Mouse (Mus musculus): ENCODE results near the gene Rfc4.

The Rfc4 gene

DNA sequence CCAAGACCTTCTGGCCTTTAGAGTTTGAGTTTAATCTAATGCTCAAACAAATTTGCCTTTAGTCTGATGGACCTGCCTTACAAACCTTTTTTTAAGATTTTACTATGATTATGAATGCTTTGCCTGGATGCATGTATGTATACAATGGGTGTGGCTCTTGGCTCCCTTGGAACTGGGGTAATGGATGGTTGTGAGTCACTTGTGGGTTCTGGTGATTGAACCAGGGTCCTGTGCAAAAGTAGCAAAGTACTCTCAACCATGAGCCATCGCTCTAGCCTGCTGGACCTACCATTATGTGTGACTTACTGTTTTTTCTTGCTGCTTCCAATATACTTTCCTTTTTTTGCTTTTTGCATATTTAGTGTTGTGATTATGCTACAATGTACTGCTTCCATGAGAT, 4.8 kb upstream of the Rfc4 start:
- DNase-seq, result no peak

DNA sequence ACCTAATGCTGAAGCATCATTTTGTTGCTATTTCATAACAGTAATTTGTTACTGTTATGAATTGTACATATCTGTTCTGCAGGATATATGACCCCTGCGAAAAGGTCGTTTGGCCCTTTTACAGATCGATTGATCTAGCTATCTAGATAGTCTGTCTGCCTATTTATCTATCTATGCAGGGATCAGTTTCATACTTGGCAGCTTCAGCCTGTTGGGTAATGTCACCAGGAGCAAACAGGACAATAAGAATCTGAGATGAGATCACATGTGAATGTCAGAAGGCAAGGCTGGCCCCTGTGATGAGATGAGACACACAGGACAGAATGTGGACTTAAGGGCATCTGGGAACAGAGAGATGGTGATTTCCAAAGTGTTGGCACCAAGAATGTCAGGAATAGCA, 2.8 kb upstream of the Rfc4 start:
- DNase-seq, result no peak

DNA sequence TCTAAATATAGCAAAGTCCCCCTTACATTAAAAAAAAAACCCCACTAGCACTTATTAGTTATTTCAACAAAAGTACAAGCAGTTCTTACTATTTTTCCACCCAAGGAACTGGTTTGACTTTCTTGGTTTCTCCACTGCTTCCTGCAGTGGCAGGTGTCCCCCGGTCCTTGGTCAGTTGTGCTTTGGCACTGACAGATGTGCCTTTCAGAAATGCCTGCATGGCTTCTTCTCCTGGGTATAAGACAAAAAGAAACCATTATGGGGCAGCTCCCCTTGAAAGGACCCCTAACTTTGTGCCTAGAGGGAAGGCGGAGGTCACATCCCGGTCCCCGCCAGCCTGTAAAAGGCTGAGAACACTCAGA, 245 bp downstream of the Rfc4 start:
- DNase-seq, result no peak

DNA sequence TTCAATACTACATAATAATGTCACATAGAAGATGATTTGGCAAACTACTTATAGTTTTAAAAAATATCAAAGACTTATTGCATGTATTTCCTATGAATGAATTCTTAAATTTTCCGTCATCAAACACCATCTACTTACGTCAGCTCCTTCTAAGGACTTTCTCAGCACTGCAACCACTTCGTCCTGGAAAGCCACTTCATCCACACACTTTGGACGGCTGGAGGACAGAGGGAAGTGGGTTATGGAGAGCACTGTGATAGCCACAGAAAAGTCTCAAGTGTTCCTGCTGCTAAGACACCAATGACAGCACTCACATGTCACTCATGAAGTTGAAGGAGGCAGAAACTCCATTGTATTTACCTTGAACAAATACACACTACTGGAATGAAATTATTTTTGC, 3.1 kb downstream of the Rfc4 start:
- no peak for DNase-seq

DNA sequence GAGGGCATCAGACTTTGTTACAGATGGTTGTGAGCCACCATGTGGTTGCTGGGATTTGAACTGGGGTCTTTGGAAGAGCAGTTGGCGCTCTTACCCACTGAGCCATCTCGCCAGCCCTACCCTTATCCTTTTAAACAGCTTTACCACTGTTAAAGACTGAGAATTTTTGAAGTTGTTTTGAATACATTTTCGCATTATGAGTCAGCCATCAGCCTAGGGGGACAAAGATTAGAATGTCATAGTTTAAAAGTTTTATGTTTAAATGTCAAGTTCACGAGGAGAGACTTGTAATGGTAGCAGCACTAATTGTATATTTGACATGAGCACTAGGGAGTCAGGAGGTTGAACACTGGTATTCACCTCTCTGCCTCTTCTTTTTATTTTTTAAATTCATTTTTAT, 4.4 kb downstream of the Rfc4 start:
- no peak for DNase-seq

DNA sequence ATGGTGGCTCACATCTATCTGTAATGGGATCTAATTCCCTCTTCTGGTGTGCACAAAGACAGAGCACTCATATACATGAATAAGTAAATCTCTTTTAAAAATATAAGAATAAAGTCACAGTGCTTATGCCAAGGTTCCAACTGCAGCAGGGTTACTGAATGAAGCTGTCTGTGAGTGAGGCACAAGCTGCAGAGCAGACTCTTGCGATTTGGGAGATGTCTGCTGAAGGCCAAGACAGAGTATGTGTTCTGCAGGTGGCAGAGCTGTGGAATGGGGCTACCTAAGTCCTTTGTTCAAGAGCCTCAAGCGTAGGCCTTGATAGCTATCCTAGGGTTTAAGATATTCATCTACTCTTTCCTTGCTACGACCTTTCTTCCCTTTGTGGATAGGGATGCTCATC, 5.1 kb downstream of the Rfc4 start:
- no peak for DNase-seq

DNA sequence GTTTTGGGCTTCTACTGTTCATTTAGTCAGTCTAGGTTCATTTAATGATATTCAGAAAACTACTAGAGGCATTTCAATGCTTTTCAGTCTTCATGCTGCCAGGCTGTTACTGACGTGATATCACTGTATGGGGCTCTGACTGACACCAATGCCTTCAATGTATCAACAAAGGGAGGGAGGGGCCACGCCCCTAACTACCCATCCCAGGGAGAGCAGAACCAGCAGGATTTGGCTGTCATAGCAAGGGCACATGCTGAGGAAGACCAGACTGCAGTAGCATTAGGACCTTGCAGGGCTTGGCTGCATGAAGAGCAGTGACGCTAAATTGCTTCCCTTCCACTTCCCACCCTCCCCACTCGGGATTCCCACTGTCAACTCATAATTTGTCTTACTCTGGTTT, 10.4 kb downstream of the Rfc4 start:
- no peak for DNase-seq

DNA sequence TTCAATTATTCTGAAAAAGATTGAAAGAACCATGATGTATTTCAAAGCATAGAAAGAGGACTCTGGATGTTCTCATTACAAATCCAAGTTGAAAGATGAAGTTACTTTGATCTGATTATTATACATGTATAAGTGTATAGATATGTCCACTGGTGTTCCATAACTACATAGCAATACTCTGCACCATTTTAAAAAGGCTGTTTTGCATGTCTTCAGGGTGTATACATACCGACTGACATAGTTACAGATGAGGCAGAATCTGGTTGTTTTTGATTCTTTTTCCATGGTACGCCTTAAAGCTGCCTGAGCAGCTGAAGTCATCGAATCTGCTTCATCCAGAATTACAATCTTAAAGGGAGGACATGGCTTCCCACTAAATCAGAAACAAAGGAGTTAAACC, 12.1 kb downstream of the Rfc4 start:
- DNase-seq, result no peak

DNA sequence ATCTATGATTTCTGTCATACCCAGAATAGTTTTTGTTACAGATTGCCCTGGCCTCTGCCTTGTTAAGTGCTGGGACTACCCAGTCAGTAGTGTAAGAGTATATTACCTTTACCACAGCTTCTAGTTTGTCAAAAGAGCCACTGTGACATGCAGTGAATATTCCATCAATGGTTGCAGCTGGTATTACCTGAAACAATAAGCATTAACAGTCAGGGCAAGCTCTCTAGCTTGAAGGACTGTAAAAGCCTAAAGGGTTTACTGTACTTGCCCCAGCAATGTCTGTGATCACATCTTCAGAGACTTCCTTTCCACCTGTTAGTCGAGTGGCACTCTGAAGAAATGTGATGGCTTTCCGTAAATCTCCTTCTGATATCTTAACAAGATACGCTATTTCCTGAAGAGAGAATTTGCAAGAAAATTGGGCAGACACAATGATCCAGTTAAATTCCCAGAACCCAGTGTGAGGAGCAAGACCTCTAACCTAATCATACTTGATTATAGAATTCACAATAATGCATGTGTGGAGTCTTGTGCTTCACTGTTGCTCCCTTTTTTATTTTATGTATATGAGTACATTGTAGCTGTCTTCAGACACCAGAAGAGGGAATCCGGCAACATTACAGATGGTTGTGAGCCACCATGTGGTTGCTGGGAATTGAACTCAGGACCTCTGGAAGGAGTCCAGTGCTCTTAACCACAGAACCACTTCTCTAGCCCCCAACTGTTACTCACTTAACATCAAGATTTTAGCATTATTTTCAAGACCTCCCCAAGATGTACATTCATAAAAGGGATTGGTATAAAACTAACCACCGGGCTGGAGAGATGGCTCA, 13.0 kb downstream of the Rfc4 start:
- no peak for DNase-seq

DNA sequence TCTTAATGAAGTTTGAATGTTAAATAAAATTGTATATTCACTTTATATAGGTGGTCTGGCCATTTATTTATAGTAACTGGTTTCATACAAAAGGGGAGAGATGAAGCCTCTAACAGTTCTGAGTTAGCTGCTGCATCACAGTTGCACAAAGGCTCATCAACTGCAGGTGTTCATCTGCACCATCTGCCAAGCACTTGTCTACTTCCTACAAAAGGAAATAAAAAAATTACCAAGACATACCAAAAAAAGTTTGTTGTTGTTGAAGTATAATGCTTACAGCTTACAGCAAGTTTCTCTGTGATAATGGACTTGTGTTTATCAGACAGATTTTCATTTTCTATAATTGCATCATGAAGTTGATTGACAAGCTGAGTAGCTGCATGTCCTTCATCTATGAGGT, 13.6 kb downstream of the Rfc4 start:
- no peak for DNase-seq

DNA sequence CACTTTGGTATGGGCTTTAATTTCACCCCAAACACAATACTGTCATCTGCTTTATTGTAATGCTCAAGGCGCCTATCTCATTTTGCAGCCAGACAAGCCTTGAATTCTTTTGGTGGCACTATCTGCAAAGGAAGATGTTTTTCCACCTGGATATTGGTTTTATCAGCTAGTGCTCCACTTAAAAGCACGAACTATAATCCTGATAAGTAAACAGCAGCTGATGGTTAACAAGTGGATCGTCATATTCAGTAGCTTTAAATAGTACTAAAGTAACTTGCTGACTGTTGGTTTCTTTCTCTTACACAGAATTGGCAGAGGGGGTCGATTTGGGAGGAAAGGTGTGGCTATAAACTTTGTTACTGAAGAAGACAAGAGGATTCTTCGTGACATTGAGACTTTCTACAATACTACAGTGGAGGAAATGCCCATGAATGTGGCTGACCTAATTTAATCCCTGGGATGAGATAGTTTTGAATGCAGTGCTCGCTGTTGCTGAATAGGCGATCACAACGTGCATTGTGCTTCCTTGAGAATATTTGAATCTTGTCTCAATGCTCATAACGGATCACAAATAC, 14.6 kb downstream of the Rfc4 start:
- no peak for DNase-seq

DNA sequence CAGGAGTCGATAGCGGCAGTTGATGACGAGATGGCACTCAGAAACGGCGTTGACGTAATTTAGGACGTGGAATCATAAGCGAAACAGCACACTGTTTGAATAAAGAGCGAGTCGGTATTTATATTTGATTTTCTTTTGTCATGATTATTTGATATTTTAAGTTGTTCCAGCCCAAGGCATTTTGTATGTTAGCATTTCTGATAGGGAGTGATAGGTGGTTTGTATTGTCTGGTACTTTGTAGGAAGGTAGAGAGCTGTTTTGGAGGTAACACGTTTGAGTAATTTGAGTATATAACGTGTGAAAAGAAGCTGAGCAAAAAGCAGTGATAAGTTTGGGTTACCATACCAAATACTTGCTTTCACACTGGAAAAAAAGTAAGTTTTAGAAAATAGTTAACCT, 15.2 kb downstream of the Rfc4 start:
- DNase-seq, result no peak

DNA sequence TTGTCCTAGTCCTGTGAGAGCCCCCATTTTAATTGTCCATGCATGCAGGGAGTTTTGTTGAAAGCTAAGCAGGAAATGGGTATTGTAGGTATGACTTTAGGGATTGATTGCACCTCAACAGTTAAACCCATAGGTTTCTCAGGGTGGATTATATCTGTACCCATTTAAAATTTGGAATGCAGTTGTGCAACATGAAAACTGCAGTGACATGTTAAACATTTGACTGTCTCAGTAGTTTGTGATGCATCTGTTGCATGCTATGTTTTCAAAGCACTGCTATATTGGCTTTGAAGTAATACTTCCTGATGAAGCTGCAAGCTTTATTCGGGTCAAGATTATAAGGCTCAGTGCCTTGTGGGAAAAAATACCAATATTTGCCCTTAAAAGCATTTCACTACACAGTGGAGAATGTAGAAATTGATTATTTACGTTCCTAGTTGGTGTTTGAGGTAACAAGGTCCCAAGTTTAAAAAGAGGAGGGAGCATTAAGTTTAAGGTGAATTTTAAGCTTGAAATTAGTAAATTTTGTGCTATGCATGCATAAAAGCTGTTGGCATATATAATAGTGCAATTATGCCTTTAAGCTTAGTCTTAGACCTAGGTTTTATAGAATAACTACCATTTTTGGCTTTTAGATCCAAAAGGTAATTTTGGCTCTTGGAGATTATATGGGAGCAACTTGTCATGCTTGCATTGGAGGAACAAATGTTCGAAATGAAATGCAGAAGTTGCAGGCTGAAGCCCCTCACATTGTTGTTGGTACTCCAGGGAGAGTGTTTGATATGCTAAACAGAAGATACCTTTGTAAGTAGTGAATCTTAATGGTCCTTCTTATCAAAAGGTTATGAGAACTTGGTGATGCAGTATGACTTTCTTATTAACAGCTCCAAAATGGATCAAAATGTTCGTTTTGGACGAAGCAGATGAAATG, 17.9 kb downstream of the Rfc4 start:
- no peak for DNase-seq

DNA sequence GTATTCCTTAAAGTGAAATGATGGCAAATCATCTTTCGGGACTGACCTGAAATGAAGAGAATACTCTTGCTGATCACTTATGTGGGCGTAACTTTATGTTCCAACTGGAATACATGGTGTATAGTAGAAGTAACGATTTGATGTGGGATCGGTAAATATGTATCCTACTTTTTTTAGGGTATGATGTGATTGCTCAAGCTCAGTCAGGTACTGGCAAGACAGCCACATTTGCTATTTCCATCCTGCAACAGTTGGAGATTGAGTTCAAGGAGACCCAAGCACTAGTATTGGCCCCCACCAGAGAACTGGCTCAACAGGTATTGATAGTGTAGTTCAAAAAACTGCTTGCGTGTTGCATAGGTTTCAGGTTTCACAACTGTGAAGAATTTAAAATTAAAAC, 18.6 kb downstream of the Rfc4 start:
- DNase-seq, result no peak

DNA sequence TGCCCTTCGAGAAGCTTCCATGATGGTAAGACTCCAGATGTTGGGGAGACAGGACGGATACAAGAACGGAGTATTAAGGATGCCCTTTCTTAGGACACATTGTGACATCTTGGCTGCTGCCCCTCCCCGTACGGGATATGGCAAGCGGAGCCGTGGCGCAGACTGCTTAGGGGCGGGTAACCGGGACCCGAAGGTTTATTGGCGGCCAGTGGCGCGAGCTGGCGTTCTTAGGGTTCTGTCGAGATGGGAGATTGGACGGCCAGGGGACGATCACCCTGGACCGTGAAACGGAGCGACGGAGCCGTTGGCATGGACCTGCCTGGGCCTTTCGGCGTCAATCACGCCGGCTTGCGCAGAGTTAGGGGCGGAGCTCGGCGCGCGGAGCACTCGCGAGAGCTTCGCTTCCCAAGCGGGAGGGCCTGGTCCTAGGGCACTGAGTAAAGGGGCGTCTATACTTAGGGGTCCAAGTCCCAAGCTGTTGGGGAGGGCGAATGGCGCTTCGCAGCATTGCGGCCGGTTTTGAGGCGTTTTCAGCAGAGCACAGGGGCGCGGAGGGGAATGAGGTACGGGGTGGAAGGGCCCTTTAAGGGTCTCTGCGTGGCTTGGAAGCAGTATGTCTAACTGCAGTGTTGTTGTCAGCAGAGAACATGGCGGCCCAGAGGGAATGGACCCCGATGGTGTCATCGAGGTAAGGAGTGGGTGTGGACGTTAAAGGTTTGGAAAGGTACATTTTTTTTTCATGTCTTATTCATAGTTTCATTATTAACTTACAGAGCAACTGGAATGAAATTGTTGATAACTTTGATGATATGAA, 19.4 kb downstream of the Rfc4 start:
- peak; percentile 80 to 83 for DNase-seq

DNA sequence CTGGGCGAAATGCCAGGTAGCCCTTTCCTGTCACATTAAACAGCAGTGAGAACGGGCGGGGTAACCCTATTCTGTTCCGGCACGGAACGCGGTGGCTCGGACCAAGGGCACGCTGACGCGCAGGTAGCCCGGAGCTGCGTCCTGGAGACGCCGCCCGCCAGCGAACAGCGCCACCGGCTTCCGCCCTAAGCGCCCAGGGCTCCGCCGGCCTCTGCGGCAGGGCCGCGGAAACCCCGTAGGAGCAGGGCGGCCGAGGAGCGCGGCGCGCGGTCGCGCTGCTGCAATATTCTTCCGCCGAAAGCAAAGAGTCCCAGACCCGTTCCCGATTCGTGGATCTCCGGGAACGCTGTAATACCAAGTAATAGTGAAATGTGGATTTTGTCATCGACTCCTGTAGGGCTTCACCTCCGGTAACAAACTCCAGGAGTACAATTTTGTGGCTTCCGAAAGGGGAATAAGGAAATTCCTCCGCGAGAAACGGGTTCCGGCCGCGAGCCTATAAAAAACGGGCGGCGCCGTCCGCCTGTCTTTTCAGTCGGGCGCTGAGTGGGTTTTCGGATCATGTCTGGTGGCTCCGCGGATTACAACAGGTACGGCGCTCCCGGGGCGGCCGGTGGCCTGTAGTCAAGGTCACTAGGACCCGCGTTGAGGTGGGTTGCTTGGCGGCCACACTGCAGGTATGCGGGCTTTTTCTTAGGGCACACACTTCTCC, 20.1 kb downstream of the Rfc4 start, which contains the start of gene Eif4a2:
Eif4a2 (plus strand) TSS at position 214 of the 712 bp plus-strand sequence.
- peak; percentile 94 for DNase-seq

DNA sequence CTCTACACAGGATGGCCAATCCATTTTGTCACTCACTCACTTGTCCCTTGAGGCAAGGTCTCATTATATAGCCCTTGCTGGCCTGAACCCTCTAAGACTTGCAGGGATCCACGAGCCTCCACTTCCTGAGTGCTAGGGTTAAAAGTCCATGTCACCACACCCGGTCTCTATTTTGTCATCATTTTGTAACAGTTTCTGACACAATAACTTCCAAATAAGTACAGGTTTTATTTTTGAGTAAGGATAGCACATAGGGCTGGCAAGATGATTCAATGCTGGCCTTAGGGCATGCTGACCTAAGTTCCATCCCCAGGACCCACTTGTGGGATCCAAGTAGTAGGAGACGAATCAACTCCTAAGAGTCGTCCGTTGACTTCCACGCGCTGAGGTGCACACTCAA, 21.4 kb downstream of the Rfc4 start:
- DNase-seq, result no peak

DNA sequence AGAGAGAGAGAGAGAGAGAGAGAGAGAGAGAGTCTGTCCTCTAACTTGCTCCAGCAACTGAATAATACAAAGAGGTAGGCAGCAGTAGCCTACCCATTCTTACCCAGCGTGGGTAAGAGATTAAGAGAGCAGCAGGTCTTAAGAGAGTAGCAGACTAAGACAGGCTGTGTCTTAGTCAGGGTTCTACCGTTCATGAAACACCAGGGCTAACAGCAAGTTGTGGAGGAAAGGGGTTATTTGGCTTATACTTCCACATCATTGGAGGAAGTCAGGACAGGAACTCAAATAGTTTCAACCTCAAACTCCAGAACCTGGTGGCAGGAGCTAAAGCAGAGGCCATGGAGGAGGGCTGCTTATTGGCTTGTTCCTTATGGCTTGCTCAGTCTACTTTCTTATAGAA, 23.7 kb downstream of the Rfc4 start:
- no peak for DNase-seq

DNA sequence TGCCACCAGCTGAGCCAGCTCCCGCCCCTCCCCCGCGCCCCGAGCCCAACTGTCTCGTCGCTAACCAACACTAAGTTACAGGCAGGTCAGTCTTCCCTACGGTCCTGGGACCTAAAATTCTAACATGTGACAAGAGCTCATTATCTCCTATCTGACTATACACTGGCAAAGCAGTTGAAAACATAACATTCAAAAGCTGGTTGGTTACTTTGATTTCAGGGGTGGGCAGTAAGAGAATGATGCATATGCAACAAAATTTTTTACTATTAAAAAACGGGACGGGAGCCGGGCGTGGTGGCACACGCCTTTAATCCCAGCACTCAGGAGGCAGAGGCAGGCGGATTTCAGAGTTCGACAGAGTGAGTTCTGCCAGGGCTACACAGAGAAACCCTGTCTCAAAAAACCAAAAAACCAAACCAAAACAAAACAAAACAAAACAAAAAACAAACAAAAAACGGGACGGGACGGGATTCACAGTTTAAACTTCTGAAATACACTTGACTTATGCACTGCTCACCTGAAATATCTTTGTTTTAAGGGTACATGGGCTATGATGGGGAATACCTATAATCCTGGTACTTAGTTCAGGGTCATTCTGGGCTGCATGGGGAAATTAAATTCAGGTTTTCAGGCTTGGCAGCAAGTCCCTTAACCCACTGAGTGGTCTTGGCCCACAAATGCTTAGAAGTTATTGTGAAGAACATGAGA, 24.3 kb downstream of the Rfc4 start:
- no peak for DNase-seq

DNA sequence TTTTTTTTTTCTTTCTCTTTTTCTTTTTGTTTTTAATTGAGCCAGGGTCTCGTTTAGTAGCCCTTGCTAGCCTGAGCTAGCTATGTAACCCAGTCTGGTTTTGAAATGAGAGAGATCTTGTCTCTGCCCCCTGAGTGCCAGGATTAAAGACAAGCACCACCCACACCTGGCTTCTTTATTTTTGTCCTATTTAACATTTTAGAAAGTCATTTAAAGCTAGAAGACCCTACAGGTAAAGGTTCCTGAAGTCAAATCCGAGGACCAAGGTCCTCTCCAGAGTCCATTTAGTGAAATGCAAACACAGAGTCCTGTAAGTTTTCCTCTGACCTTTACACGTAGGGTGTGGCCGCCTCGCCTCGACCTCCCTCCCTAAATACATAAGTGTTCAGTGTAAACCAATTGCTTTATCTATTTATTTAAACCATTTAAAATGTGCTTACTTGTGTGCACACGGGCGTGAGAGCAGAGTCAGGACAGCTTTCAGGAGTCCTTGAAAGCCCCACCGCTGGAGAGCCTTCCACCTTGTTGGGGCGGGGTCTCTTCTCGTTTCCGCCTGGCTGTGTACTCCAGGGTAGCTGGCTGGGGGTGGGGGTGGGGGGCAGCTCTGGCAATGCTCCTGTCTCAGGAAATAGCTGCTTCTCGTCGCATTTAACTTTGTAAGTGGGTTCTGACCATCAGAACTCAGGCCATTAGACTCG, 25.0 kb downstream of the Rfc4 start:
- DNase-seq, result no peak

DNA sequence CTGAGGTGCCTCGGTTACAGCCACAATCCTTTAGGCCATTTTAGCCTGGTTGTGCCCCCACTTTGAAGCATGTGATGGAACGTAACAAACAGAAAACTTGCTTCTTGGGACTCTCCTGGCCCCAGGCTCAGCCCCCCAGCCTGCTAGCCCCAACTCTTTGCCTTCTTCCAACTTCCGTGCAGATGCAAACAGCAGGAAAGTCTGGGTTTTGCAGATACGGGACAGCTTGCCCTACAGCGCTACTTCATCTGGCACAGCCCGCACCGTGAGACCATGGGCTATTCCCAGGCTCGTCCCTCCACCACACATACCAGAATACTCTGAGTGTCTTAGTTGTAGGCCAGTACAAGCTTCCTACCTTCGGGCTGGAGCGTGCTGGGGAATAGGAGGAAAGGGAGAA, 26.9 kb downstream of the Rfc4 start:
- DNase-seq, result no peak

Measured in cerebellum, postnatal 36 days (tissue).